Mouse (Mus musculus) MEL (cell line): ENCODE results near the gene Erc1. TPM values are rescaled to one million over a fixed set of nuclear protein-coding genes. Genes with fewer than 3 reads are reported as not detected.

Source experiments
- DNase-seq: peaks from one replicate; pipeline ENCODE4 v3.0.0; 2011; ENCODE audit warnings: low read depth, low spot score
- H3K27ac ChIP-seq: 2 replicates; pipeline ENCODE4 v1.5.1; 2012; ENCODE audit warnings: low read depth, mild to moderate bottlenecking, control low read depth, low read length, moderate library complexity; ENCODE audit not compliant: control insufficient read depth
- H3K27me3 ChIP-seq, 2 experiments: fragments of 150-350 bp in 1 of 2; sonication (generic) in 1 of 2; 2 replicates each; pipeline ENCODE4 v1.6.1; 2012; ENCODE audit warnings: low read length in 2 of 2, mild to moderate bottlenecking in 2 of 2, improper control_type of control experiment in 1 of 2, moderate library complexity in 1 of 2; ENCODE audit not compliant: insufficient read depth in 2 of 2, control insufficient read depth in 1 of 2
- H3K36me3 ChIP-seq, 2 experiments: 2 replicates each; pipeline ENCODE4 v1.6.1; 2012 to 2014; ENCODE audit warnings: low read length in 2 of 2, improper control_type of control experiment in 1 of 2, inconsistent platforms in 1 of 2, mild to moderate bottlenecking in 1 of 2; ENCODE audit not compliant: insufficient read depth in 2 of 2, control insufficient read depth in 1 of 2
- H3K4me1 ChIP-seq, 2 experiments: fragments of 150-350 bp in 1 of 2; sonication (generic) in 1 of 2; 2 replicates each; pipeline ENCODE4 v1.6.1; 2012; ENCODE audit warnings: low read length in 2 of 2, improper control_type of control experiment in 1 of 2, mild to moderate bottlenecking in 1 of 2; ENCODE audit not compliant: insufficient read depth in 2 of 2, control insufficient read depth in 1 of 2
- H3K4me3 ChIP-seq, 2 experiments: fragments of 150-350 bp in 1 of 2; sonication (generic) in 1 of 2; 2 replicates each; pipeline ENCODE4 v1.5.1; 2012; ENCODE audit warnings: low read depth in 2 of 2, low read length in 2 of 2, mild to moderate bottlenecking in 2 of 2, moderate library complexity in 2 of 2, control low read depth in 1 of 2, improper control_type of control experiment in 1 of 2; ENCODE audit not compliant: control insufficient read depth in 1 of 2, insufficient read depth in 1 of 2
- H3K79me2 ChIP-seq: 2 replicates; pipeline ENCODE4 v1.6.1; 2012; ENCODE audit warnings: mild to moderate bottlenecking, low read length, moderate library complexity; ENCODE audit not compliant: control insufficient read depth, poor library complexity, insufficient read depth
- H3K9ac ChIP-seq: 2 replicates; pipeline ENCODE4 v1.6.1; 2012; ENCODE audit warnings: low read depth, mild to moderate bottlenecking, control low read depth, low read length, moderate library complexity; ENCODE audit not compliant: control insufficient read depth, poor library complexity, severe bottlenecking
- H3K9me3 ChIP-seq: fragments of 150-350 bp; sonication (generic); replicated peaks from 2 replicates; pipeline ENCODE4 v1.6.1; 2012; ENCODE audit warnings: mild to moderate bottlenecking, low read length, improper control_type of control experiment, moderate library complexity; ENCODE audit not compliant: insufficient read depth
- CHD1 ChIP-seq: IDR thresholded peaks from 2 replicates; pipeline ENCODE4 v1.6.1; 2012; ENCODE audit warnings: low read depth, mild to moderate bottlenecking, inconsistent platforms, low read length, improper control_type of control experiment
- CTCF ChIP-seq, 3 experiments: IDR thresholded peaks in 2 of 3; conservative IDR thresholded peaks in 1 of 3; 2 replicates each; pipeline ENCODE4 v1.5.1; 2011 to 2012; ENCODE audit warnings: low read length in 3 of 3, low read depth in 2 of 3, mild to moderate bottlenecking in 2 of 3, improper control_type of control experiment in 1 of 3, inconsistent platforms in 1 of 3, mixed read lengths in 1 of 3, moderate library complexity in 1 of 3; ENCODE audit not compliant: control insufficient read depth in 1 of 3, insufficient read depth in 1 of 3, poor library complexity in 1 of 3, severe bottlenecking in 1 of 3
- E2F4 ChIP-seq: IDR thresholded peaks from 2 replicates; pipeline ENCODE4 v1.6.1; 2011; ENCODE audit warnings: low read depth, low read length, improper control_type of control experiment, borderline replicate concordance
- ELF1 ChIP-seq: IDR thresholded peaks from 2 replicates; pipeline ENCODE4 v1.6.1; 2014; ENCODE audit warnings: low read depth, mild to moderate bottlenecking, inconsistent platforms, low read length, improper control_type of control experiment, moderate library complexity
- EP300 ChIP-seq, 2 experiments: IDR thresholded peaks; 2 replicates each; pipeline ENCODE4 v1.6.1; 2011; ENCODE audit warnings: improper control_type of control experiment in 2 of 2, low read length in 2 of 2, low read depth in 1 of 2, mild to moderate bottlenecking in 1 of 2
- ETS1 ChIP-seq: IDR thresholded peaks from 2 replicates; pipeline ENCODE4 v1.6.1; 2012; ENCODE audit warnings: low read depth, mild to moderate bottlenecking, inconsistent platforms, low read length, improper control_type of control experiment, moderate library complexity
- MAFK ChIP-seq: IDR thresholded peaks from 2 replicates; pipeline ENCODE4 v1.6.1; 2011; ENCODE audit warnings: low read depth, mild to moderate bottlenecking, low read length, improper control_type of control experiment, borderline replicate concordance
- MAZ ChIP-seq: IDR thresholded peaks from 2 replicates; pipeline ENCODE4 v1.6.1; 2012; ENCODE audit warnings: low read depth, mild to moderate bottlenecking, inconsistent platforms, low read length, improper control_type of control experiment
- MEF2A ChIP-seq: IDR thresholded peaks from 2 replicates; pipeline ENCODE4 v1.6.1; 2014; ENCODE audit warnings: low read depth, mild to moderate bottlenecking, inconsistent platforms, low read length, improper control_type of control experiment; ENCODE audit not compliant: poor library complexity, insufficient replicate concordance, severe bottlenecking; ENCODE audit errors: extremely low read depth
- MYB ChIP-seq: IDR thresholded peaks from 2 replicates; pipeline ENCODE4 v1.6.1; 2011; ENCODE audit warnings: mild to moderate bottlenecking, low read depth, low read length, improper control_type of control experiment
- NRF1 ChIP-seq: IDR thresholded peaks from 2 replicates; pipeline ENCODE4 v1.6.1; 2014; ENCODE audit warnings: low read depth, mild to moderate bottlenecking, inconsistent platforms, low read length, improper control_type of control experiment, moderate library complexity; ENCODE audit not compliant: poor library complexity, insufficient read depth, severe bottlenecking
- POLR2A ChIP-seq, 2 experiments: IDR thresholded peaks; 2 replicates each; pipeline ENCODE4 v1.6.1; 2011 to 2012; ENCODE audit warnings: low read length in 2 of 2, mild to moderate bottlenecking in 2 of 2, control low read depth in 1 of 2, improper control_type of control experiment in 1 of 2, low read depth in 1 of 2, moderate library complexity in 1 of 2; ENCODE audit not compliant: control insufficient read depth in 1 of 2, insufficient read depth in 1 of 2, poor library complexity in 1 of 2
- POLR2AphosphoS2 ChIP-seq: IDR thresholded peaks from 2 replicates; pipeline ENCODE4 v1.6.1; 2011; ENCODE audit warnings: low read length, improper control_type of control experiment
- RCOR1 ChIP-seq: IDR thresholded peaks from 2 replicates; pipeline ENCODE4 v1.6.1; 2012; ENCODE audit warnings: low read depth, mild to moderate bottlenecking, inconsistent platforms, low read length, improper control_type of control experiment
- UBTF ChIP-seq: IDR thresholded peaks from 2 replicates; pipeline ENCODE4 v1.6.1; 2012; ENCODE audit warnings: low read depth, mild to moderate bottlenecking, inconsistent platforms, low read length, improper control_type of control experiment, moderate library complexity, borderline replicate concordance; ENCODE audit not compliant: insufficient read depth
- USF1 ChIP-seq: IDR thresholded peaks from 2 replicates; pipeline ENCODE4 v1.6.1; 2014; ENCODE audit warnings: low read depth, mild to moderate bottlenecking, inconsistent platforms, low read length, improper control_type of control experiment, moderate library complexity
- ZNF384 ChIP-seq: IDR thresholded peaks from 2 replicates; pipeline ENCODE4 v1.6.1; 2012; ENCODE audit warnings: low read depth, mild to moderate bottlenecking, inconsistent platforms, low read length, improper control_type of control experiment
- polyA plus RNA-seq, 2 experiments: library from polyadenylated mRNA; stranded (reverse) in 1 of 2; unstranded in 1 of 2; fragments of >175 nt in 1 of 2; fragments of >200 nt in 1 of 2; gene quantifications; 2 replicates each; pipeline versions ENCODE4 v1.2.1 to v1.2.4; 2012; ENCODE audit warnings: low replicate concordance in 2 of 2, low read depth in 1 of 2; ENCODE audit not compliant: insufficient read length in 2 of 2, insufficient read depth in 1 of 2, missing spikeins in 1 of 2
- total RNA-seq: library from RNA; depleted of rRNA; stranded (reverse); fragments of 300-350 nt; gene quantifications from 2 replicates; pipeline ENCODE4 v1.2.3, GENCODE M21; 2012

The Erc1 gene
- total and polyA plus RNA-seq, 3 experiments, result 3.8 to 79.9 (median 9.4) TPM

DNA sequence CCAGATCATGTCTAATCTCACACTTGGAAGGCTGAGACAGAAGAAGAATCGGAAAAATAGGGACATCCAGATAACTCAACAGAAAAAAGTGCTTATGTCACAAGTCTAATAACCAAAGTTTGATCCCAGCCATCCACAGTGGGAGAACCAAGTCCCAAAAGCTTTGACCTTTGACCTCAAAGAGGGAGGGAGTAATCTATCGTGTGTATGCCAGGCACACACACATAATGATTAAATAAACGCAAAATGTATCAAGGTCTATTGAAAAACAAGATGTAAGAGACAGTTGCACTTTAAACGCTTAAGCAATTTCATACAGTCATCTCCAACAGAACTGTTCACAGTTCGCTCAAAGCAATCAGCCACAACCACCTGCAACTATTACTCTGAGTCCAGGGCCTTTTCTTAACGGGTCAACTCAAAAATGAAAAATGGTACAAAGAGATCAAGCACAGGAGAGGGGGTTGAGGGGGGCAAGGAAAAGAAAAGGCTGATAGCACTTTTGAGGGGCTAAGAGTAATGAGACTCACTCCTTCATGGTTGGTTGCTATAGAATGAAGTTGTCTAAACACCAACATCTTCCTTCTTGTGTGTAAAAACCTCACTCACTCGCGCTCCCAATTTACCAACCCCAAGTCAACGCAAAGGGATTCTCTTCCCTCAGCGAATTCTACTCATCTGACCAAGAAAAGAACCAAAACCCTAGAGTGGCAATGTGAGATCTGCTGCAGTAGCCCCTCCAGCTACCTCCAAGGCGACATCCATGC lies 1.0 kb downstream of the Erc1 start:
- no peak for TF ChIP-seq POLR2A (IDR thresholded peaks at IDR 0.05; ENCODE audit: control insufficient read depth in 1 of 2, insufficient read depth in 1 of 2, low read depth in 1 of 2, low read length in 2 of 2, poor library complexity in 1 of 2)
- TF ChIP-seq EP300 (IDR thresholded peaks at IDR 0.05; ENCODE audit: low read depth in 1 of 2, low read length in 2 of 2), result peak in 1 of 2 experiments; percentile 6; a peak in 1 of 4 replicates
- peak; percentile 65; the same call in 1 of the 2 replicates for TF ChIP-seq CHD1
- TF ChIP-seq ETS1, result 0 out of 2 replicates have a peak, but pooled peaks have one; percentile 5
- H3K4me1 ChIP-seq, result peaks cover 0 to 6% of the 10 kb centered on the region in 2 experiments; a peak in 2 of 4 replicates
- no peaks in the 10 kb centered on the region for H3K27me3 ChIP-seq
- H3K36me3 ChIP-seq, result peaks cover 0 to 4% of the 10 kb centered on the region in 2 experiments; a peak in 2 of 4 replicates
- peak; percentile 60 for DNase-seq
- peak overlapping the region; percentile 34 for H3K27ac ChIP-seq
- peaks cover 8% of the 10 kb centered on the region for H3K79me2 ChIP-seq
- no peaks in the 10 kb centered on the region for H3K9me3 ChIP-seq
- H3K4me3 ChIP-seq, result peak overlapping the region; percentile 69 to 79
- peak overlapping the region; percentile 96 for H3K9ac ChIP-seq

DNA sequence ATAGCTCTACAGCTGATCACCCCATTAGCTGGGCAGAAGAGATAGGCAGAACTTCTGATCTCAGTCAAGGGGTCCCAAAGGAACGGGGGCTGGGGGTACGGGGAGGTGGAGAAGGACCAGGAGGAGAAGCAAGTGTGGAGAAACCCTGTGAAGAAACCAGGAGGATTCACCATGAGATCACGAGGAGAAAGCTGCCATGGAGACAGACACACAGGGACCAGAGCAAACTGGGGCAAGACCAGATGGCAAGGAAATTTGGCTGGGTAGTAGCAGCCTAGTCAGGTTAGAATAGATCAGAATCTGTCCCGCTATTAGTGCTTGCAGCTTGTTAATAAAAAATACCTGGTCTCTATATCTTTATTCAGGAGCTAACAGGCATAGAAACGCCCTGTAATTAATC lies 18.0 kb downstream of the Erc1 start:
- Histone ChIP-seq H3K4me1 (peaks cover 4 to 10% of the 10 kb centered on the region in 2 experiments), H3K9me3 (no peaks in the 10 kb centered on the region), H3K27me3 (no peaks in the 10 kb centered on the region), H3K79me2 (no peaks in the 10 kb centered on the region), H3K4me3 (no peak overlapping the region)
- DNase-seq, result no peak
- TF ChIP-seq ZNF384 (no peak), ELF1 (no peak), E2F4 (no peak), RCOR1 (no peak), UBTF (no peak), POLR2AphosphoS2 (no peak), MEF2A (no peak), MYB (no peak), MAFK (no peak), USF1 (no peak), MAZ (no peak), NRF1 (no peak), CTCF (IDR thresholded peaks at IDR 0.05 in 2 of 3, conservative IDR thresholded peaks at IDR 0.05 in 1 of 3; ENCODE audit: control insufficient read depth in 1 of 3, insufficient read depth in 1 of 3, low read depth in 2 of 3, low read length in 3 of 3, poor library complexity in 1 of 3, severe bottlenecking in 1 of 3) (no peak)
- TF ChIP-seq, all 39 proteins: peak for 0
- Histone ChIP-seq H3K27ac (no peak overlapping the region), H3K36me3 (peaks cover 0 to 2% of the 10 kb centered on the region in 2 experiments; a peak in 1 of 4 replicates), H3K9ac (no peak overlapping the region)
